Mouse (Mus musculus) stomach, postnatal 0 days (tissue): ENCODE data around the gene Dnase1l1. TPM values are rescaled to one million over a fixed set of nuclear protein-coding genes. Genes with fewer than 3 reads are reported as not detected.
A peak's percentile ranks its signal among the peaks of the same experiment; 100 is the strongest.

Experiments used
- ATAC-seq: fragments of 200-750 bp; cut with Nextera tagmentation; 2 replicates; pipeline ENCODE4 v1.8.0; 2017; ENCODE audit not compliant: low FRiP score, low TSS enrichment
- DNase-seq: peaks from one replicate; pipeline ENCODE4 v3.0.0-alpha.2; 2016; ENCODE audit warnings: low spot score
- H3K27ac ChIP-seq: fragments of 300-500 bp; sonication (generic); replicated peaks from 2 replicates; pipeline ENCODE4 v1.5.1; 2014; ENCODE audit warnings: mild to moderate bottlenecking, control low read depth
- H3K27me3 ChIP-seq: fragments of 300-500 bp; sonication (generic); 2 replicates; pipeline ENCODE4 v1.6.1; 2014; ENCODE audit warnings: low read length; ENCODE audit not compliant: control insufficient read depth, insufficient read depth
- H3K36me3 ChIP-seq: fragments of 300-500 bp; sonication (generic); 2 replicates; pipeline ENCODE4 v1.6.1; 2014; ENCODE audit warnings: low read length, mixed read lengths; ENCODE audit not compliant: control insufficient read depth, insufficient read depth
- H3K4me1 ChIP-seq: fragments of 300-500 bp; sonication (generic); replicated peaks from 2 replicates; pipeline ENCODE4 v1.6.1; 2014; ENCODE audit warnings: antibody characterized with exemption; ENCODE audit not compliant: control insufficient read depth, insufficient read depth
- H3K4me2 ChIP-seq: fragments of 300-500 bp; sonication (generic); replicated peaks from 2 replicates; pipeline ENCODE4 v1.6.1; 2014; ENCODE audit warnings: low read depth, mild to moderate bottlenecking, control low read depth, moderate library complexity
- H3K4me3 ChIP-seq: fragments of 300-500 bp; sonication (generic); 2 replicates; pipeline ENCODE4 v1.5.1; 2014; ENCODE audit warnings: low read depth, low read length, control low read depth
- H3K9ac ChIP-seq: fragments of 300-500 bp; sonication (generic); 2 replicates; pipeline ENCODE4 v1.6.1; 2014; ENCODE audit warnings: mild to moderate bottlenecking, low read length, control low read depth, mixed read lengths
- H3K9me3 ChIP-seq: fragments of 300-500 bp; sonication (generic); 2 replicates; pipeline ENCODE4 v1.6.1; 2016; ENCODE audit warnings: low read length; ENCODE audit not compliant: control insufficient read depth
- CTCF ChIP-seq: IDR thresholded peaks from 2 replicates; pipeline ENCODE4 v1.5.1; 2016; ENCODE audit warnings: antibody characterized with exemption, low read depth, mild to moderate bottlenecking, moderate library complexity
- EP300 ChIP-seq: optimal IDR thresholded peaks from 2 replicates; pipeline ENCODE3; 2016; ENCODE audit warnings: antibody characterized with exemption
- whole genome bisulfite sequencing: fragments of 180-500 bp; shearing (Covaris S2); extraction: QIAGEN DNeasy Blood & Tissue Kit; methylation state at CpG from one replicate; pipeline ENCODE4 v1.1.7; 2014; 5-methylcytosine and 5-hydroxymethylcytosine counted together
- polyA plus RNA-seq: library from polyadenylated mRNA; unstranded; fragments of >200 nt; fragmentation: Nextera tagmentation; extraction: Ambion mirVana; gene quantifications from 2 replicates; pipeline ENCODE4 v1.2.1, GENCODE M21; 2015

Dnase1l1 gene
- polyA plus RNA-seq, 1 experiment from 2014 or later: 15.6 TPM

DNA sequence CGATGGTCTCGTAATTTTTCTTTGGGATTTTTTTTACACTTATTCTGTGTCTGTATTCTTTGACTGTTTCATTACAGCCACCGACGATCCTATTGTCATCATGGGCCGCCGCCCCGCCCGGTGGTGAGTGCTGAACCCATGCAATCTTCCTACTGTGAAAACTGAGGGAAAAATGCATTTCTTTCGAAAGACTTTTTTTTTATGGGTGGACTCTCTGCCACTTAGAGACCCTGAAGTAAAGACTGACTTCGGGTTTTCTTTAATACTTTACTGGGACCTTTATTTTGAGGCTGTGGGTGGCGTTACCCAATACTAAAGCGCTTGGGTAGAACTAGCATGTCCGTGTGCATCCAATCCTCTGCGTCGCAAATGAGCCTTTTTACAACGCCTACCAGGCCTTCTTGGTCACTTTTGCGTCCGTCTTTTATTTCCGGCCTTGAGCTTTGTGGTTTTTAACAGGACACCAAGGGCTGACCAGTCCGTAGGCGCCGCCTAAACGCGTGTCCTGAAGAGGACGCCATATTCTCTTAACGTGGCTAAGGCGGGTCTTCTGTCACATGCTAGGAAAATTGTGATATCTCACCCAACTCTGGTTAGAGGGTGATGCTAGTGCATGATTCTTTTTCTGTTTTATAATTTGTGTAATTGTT, 11.1 kb downstream of the Dnase1l1 start:
- peak overlapping the region; percentile 82 for H3K27ac ChIP-seq
- no peak for TF ChIP-seq EP300
- peak; percentile 4; the same call in 1 of the 2 replicates for TF ChIP-seq CTCF
- H3K4me3 ChIP-seq: peak overlapping the region; percentile 51
- peaks cover 3% of the 10 kb centered on the region; the same call in 1 of the 2 replicates for H3K36me3 ChIP-seq
- peak overlapping the region; percentile 72 for H3K9ac ChIP-seq
- WGBS: 12% methylated on average over 27 of the region's 27 CpGs
- peak; percentile 39 for DNase-seq
- no peaks in the 10 kb centered on the region for H3K27me3 ChIP-seq
- H3K4me1 ChIP-seq: no peaks in the 10 kb centered on the region
- no peaks in the 10 kb centered on the region for H3K9me3 ChIP-seq
- H3K4me2 ChIP-seq: peak overlapping the region; percentile 53
- no peak for ATAC-seq

- Histone ChIP-seq H3K4me3 (peak within 1 kb of the TSS; percentile 51), H3K27ac (peak within 1 kb of the TSS; percentile 94), H3K4me2 (peak within 1 kb of the TSS; percentile 53), H3K36me3 (peaks cover 3% of the 10 kb centered on the region; the same call in 1 of the 2 replicates), H3K4me1 (no peaks in the 10 kb centered on the region), H3K9me3 (no peaks in the 10 kb centered on the region), H3K9ac (peak within 1 kb of the TSS; percentile 72), H3K27me3 (no peaks in the 10 kb centered on the region)
- TF ChIP-seq EP300 (peak; percentile 20), CTCF (peak; percentile 63)
- peak; percentile 94 for ATAC-seq
- 16% methylated on average over 42 of the region's 42 CpGs for WGBS
- peak; percentile 91 for DNase-seq
These were observed 11.9 kb downstream of the Dnase1l1 start, which contains the start of gene Rpl10 for GRCm38 (mm10) chrX:74270062-74270901. Rpl10 (plus strand) TSS chrX:74270812.

DNA sequence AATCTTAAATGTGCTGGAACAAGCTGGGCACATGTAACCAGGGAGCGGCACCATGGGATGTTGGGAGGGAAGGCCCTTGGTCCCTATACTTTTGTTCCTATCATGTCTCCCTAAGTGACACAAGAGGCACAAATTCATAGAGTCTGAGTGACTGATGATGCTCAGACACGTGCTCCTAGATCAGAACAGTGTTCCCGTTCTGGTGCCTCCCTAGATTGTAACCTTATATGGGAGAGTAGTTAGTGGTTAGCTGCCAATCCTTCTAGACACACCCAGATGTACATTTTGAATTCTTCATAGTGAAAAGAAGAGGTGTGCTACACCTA, 12.4 kb downstream of the Dnase1l1 start:
- ATAC-seq (peak; percentile 54), DNase-seq (peak; percentile 18)

GRCm38 (mm10) chrX:74257746-74258145, 24.4 kb downstream of the Dnase1l1 start:
- TF ChIP-seq CTCF (no peak), EP300 (no peak)
- Histone ChIP-seq H3K9me3 (no peaks in the 10 kb centered on the region), H3K4me3 (no peak overlapping the region), H3K4me2 (no peak overlapping the region), H3K36me3 (no peaks in the 10 kb centered on the region), H3K27ac (no peak overlapping the region), H3K9ac (no peak overlapping the region), H3K4me1 (no peaks in the 10 kb centered on the region), H3K27me3 (no peaks in the 10 kb centered on the region)
- DNase-seq (no peak), ATAC-seq (no peak)
- 88% methylated on average over 3 of the region's 3 CpGs for WGBS

More for the DNA sequence above, 12.4 kb downstream of the Dnase1l1 start:
- Histone ChIP-seq H3K9ac (peak overlapping the region; percentile 41), H3K27me3 (no peaks in the 10 kb centered on the region), H3K9me3 (no peaks in the 10 kb centered on the region), H3K4me1 (no peaks in the 10 kb centered on the region), H3K27ac (peak overlapping the region; percentile 94), H3K36me3 (peaks cover 3% of the 10 kb centered on the region; the same call in 1 of the 2 replicates), H3K4me2 (peak overlapping the region; percentile 42), H3K4me3 (peak overlapping the region; percentile 32)
- 34% methylated on average over 3 of the region's 3 CpGs for WGBS
- no peak for TF ChIP-seq CTCF
- no peak for TF ChIP-seq EP300

DNA sequence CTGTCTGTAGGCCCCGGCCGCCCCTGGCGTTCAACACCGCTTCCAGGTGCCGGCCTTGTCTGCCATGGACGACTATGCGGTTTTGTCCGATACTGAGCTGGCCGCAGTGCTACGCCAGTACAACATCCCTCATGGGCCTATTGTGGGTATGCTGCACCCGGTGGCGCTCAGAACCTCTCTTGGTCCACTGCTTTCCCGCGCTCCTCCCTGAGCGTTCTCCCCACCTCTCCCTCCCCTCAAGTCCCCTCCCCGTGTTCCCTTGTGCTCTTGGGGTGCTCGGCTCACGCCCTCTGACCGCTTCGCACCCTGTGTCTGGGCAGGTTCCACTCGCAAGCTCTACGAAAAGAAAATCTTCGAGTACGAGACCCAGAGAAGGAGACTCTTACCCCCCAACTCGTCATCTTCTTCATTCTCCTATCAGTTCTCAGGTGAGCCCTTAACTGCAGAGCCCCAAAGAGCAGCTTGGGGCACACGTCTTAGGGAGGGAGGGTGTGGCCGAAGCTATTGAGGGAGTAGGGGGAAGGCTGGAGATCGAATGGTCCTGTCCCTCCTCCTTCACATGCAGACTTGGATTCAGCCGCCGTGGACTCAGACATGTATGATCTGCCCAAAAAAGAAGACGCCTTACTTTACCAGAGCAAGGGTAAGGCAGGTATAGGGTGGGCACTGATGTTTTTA, 27.1 kb downstream of the Dnase1l1 start:
- Histone ChIP-seq H3K4me1 (no peaks in the 10 kb centered on the region), H3K36me3 (no peaks in the 10 kb centered on the region), H3K9ac (peak overlapping the region; percentile 76), H3K27ac (peak overlapping the region; percentile 90), H3K9me3 (no peaks in the 10 kb centered on the region), H3K27me3 (no peaks in the 10 kb centered on the region), H3K4me3 (peak overlapping the region; percentile 50), H3K4me2 (peak overlapping the region; percentile 65)
- ATAC-seq (peak; percentile 58), DNase-seq (no peak)
- WGBS: 24% methylated on average over 27 of the region's 31 CpGs
- TF ChIP-seq CTCF (peak; percentile 10; the same call in 1 of the 2 replicates), EP300 (no peak)
